Mouse (Mus musculus) CD4-positive, CD25-positive, alpha-beta regulatory T cell, adult 2 months (primary cell): ENCODE results near the gene Bicdl1.

Experiments
- DNase-seq: peaks from one replicate; pipeline ENCODE4 v3.0.0-alpha.2; 2012; ENCODE audit warnings: low read depth, low spot score

Gene Bicdl1

DNA sequence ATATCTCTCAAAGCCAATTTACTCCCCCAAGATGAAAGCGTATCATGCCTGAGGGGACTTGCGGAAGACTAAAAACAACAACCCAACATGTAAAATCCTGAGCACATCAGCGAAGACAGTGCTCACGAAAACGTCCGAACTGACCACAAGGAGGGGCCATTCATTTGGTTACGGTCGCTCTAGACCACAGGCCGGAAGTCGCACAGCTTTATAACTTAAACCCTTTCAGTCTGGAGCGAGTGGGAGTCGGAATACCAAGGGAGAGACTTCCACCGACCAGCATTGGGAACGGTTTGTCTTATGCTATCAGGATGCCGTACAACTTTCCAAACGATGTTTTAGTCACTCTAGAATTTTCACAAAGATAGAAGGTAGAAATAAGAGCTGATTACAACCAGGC, 5.4 kb downstream of the Bicdl1 start:
- DNase-seq, result no peak

DNA sequence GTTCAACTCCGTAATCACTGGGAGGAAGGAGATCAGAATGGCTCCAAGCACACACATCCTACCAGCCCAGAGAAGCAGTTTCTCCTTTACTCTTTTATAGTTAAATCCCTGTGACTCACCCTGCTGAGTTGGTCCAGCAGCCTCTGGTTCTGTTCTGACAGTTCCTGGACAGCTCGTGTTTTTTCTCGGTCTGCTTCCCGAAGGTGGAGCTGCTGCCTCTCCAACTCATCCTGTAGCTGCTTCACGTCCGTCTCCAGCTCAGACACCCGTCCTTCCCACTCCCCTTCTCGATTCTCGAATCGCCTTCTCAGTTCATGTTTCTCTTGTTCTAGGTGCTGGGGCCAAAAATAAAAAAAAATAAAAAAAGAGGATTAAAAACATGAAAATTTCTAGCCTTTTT, 7.0 kb downstream of the Bicdl1 start:
- DNase-seq, result no peak

DNA sequence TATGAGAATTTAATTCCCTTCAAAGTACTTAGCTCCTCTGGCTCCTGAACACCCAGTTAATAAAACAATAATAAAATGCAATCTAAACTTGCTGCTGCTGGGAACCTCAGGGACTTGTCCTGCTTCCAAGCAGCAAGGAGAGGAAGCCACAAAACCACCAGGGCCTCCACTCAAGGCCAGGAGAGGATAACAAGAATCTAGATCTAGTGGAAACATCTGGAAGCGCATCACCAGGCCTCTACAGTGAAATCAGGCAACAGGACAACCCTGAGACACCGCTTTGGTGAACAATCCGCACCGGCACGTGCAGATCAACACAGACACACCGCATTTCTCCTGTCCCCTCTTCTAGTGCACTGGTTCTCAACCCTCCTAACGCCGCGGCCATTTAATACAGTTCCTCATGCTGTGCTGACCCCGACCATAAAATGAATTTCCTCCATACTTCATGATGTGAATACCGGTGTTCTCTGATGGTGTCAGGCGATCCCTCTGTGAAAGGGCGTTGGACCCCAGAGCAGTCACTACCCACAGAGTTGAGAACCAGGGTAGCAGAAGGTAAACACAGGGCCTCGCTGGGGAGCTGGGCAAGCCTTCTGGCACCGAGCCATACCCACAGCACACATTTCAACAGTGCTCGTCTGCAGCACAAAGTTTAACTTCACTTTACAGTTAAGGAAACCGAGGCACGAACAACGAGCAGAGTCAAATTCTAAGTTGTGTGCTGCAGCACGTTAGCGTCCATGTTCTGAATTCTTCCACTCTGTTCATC, 9.0 kb downstream of the Bicdl1 start:
- peak; percentile 45 for DNase-seq

GRCm38 (mm10) chr5:115720761-115721160, 10.7 kb downstream of the Bicdl1 start:
- DNase-seq, result no peak

DNA sequence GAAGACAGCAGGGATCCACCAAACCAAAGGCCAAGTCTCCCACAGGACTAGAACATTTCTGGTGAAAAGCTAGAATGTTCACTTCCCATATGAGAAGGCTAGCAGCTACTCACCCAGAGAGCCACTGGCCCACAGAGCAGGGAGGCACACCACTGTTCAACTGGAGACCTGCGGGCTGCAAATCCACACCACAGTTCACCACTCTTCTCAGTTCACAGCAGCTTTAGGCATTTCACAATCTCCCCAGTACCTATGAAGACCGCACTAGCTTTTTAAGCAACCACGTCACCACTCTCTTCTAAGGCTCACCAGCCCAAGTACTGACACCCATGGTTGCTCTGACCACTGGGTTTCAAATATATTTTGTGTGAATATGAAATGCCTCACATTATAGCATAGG, 13.7 kb downstream of the Bicdl1 start:
- DNase-seq, result no peak

- peak; percentile 64 for DNase-seq
Observed at GRCm38 (mm10) chr5:115717106-115717505, 14.3 kb downstream of the Bicdl1 start.

DNA sequence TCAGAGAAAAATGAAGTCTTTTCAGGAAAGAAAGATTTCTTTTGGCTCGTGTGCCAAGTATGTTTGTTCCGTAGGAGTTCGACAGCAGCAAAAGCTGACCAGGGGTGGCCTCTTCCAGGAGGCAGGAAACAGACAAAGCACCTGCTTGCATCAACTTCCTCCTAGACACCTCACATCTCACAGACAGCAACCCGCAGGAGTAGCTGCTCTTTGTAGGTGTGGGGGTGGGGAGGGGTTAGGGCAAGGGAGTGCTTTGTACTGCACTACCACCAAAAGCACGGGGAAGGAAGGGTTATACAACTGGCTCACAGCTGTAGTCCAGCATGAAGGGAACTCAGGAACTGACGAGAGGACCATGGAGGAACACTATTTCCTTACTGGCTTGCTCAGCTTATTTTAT, 15.0 kb downstream of the Bicdl1 start:
- DNase-seq, result peak; percentile 86

- DNase-seq, result peak; percentile 28
Observed at GRCm38 (mm10) chr5:115714761-115715160, 16.7 kb downstream of the Bicdl1 start.

DNA sequence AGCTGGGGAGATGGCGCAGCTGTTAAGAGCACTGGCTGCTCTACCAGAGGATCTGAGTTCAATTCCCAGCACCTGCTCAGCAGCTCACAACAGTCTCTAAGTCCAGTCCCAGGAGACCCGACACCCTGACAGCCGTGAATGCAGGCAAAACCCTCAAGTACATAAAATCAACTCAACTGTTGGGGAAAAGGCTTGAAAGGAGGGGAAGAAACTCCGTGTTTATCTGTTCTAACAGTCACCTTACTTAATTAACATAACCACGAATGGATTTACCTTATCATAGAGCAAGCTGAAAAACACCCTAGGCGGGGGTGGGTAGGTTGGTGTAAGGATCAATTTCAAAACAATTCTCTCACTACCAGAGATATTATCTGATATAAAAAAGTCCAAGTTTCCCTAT, 18.9 kb downstream of the Bicdl1 start:
- DNase-seq, result peak; percentile 52

DNA sequence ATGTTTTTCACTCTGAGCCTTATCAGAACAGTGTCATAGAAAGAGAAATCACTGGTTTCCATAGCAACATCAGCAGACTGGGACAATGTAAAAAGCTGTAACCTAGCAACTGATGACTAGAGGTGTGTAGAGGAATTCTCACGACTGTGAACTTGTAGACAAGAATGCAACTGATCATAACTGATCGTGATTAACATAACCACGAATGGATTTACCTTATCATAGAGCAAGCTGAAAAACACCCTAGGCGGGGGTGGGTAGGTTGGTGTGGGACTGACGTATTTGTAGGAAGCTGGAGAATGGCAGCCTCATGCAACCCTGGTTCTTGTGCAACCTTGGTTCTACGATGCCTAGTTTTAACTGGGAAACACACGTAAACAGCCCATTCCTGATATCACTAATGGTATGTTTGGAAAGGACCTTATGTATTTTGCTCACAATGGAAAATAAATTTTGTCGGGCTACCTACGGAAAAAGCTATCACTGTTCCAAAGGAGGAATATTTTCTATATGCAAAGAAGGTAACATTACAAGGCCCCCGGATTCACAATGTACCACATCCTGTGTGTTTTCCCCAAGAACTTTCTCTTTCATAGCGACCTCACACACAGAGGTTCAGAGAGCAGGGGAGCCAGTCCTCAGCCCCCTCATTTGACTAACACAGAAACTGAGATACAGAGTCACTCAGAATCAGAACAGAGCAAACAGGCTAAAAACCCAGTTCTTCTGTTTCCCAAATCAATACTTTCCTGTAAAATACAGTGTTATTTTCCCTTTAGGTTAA, 19.6 kb downstream of the Bicdl1 start:
- DNase-seq, result peak; percentile 81

DNA sequence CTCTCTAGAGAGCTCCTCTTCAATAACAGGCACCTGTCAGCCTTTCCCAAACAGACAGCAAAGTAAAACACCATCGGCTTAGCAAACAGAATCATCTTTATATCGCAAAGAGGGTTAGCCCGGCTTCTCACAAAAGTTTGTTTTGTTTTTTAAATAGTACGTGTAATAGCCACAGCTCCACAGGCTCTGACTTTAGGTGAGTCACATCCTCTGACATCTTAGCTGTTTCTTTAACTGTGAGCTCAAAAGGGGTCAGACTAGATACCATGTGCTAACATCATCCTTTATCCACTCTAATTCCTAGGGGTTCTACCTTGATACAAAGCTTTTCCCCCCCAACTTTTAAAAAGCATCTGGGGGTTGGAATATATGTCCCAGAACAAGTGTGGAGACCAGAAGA, 21.2 kb downstream of the Bicdl1 start:
- DNase-seq, result peak; percentile 51

GRCm38 (mm10) chr5:115708930-115709329, 22.5 kb downstream of the Bicdl1 start:
- DNase-seq, result no peak

GRCm38 (mm10) chr5:115701981-115702380, 29.4 kb downstream of the Bicdl1 start:
- no peak for DNase-seq

GRCm38 (mm10) chr5:115701215-115701614, 30.2 kb downstream of the Bicdl1 start:
- no peak for DNase-seq

GRCm38 (mm10) chr5:115696811-115697210, 34.6 kb downstream of the Bicdl1 start:
- no peak for DNase-seq

DNA sequence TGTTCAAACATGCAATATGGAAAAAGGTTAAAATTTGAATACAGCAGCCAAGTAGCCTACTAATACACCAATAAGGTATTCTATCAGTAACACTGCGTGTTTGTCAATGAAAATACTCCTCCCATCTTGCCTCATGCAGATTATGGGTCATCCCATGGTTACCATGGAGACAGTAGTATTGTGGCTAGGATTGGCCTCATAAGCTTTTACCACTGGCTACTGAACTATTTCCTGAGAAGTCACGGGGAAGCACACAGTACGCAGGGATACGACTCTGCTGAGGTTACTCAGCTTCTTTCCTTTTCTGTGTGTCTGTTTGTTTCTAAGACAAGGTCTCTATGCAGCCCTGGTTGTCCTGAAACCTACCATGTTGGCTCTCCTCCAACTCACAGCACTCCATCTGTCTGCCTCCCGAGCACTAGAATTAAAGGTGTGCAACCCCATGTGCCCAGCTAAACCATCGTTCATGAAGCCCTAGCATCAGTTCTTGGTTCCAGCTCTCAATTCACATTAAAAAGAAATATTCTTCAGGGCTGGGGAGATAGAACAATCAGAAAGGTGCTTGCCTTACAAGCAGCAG, 36.1 kb downstream of the Bicdl1 start:
- DNase-seq, result no peak

DNA sequence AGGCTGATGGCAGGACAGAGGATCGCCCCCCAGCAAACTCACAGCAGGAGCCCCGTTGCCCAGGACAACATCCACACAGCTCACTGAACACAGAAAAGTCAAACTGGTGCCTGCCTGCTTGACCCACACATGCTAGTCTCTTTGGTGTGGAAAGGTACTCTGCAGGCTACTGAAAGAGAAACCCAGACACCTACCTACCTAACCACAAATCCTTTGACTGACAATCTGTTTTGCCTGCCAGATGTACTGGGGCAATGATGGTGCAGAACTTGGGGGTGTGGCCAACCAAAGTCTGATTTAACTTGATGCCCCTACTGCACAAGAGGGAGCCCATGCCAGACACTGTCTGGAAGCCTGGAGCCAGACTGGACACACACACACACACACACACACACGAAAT, 38.1 kb downstream of the Bicdl1 start:
- DNase-seq, result peak; percentile 51

DNA sequence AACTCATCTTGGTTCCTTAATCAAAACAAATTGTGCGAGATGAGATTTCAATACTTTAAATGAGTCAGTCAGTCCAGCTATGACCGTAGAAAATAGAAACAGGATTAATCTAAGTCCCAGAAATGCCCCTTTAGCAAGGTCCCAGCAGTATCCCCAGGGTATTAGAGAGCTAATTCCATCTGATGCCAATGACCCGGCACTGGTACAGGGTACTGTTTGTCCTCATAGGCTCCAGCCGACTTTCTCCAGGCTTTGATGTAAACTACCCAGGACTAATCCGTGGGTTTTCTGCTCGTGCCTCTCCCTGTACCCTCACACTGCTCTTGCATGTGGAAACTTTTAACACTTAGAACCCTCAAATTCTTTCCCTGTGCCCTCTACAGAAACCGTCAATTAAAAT, 44.7 kb downstream of the Bicdl1 start:
- no peak for DNase-seq

DNA sequence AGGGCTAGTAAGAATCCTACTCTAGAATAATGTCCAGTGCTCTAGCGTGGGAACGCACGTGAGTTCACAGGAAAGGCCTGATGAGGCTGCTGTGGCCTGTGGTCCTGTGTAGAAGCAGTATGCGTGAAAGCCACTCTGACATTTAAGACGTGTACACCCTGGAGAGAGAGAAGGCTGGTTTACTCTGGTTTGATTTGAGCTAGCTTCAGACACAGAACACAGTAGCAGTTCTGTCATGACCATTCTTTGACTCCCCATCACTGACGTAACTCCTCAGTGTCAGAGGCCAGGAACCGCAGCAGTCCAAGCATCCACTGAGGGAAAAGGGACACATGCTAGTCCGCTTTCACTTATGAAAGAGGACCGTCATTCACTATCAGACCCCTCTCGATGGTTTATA, 46.3 kb downstream of the Bicdl1 start:
- DNase-seq, result no peak

DNA sequence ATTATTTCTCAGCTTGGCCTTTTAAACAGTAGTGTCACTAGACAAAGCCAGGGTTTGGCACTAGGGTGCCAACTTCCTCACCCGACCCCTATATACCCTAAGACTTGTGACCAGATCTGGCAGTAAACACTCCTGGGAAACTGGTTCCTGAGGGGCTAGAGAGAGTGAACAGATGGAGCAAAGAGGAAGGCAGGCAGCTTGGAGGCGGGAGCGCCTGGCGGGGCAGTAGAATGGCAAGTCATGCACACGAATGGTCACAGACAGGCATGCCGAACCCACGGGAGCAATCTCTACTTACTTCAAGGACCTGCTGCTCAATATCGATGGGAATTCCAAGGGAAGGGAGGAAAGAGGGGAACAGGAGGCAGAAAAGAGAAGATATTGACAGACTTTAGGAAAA, 59.6 kb downstream of the Bicdl1 start:
- no peak for DNase-seq

GRCm38 (mm10) chr5:115670406-115670805, 61.0 kb downstream of the Bicdl1 start:
- no peak for DNase-seq

DNA sequence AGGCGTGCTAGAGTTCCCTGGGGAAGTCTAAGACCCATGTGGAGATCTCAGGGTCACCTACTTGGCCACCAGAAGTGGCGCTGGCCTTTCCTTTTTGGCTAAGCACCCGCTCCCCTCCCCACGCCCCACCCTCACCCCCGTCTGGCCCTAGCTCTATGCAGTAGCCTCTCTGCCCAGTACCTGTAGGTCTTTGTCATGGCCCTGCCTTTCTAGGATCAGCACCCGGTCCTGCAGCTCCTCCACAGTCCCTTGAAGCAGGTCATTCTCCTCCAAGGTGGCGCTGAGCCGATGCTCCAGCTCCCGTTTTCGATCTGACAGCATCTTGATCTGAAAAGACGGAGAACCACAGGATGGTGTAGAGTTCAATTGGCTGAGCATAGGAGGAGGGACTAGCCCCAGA, 61.4 kb downstream of the Bicdl1 start:
- DNase-seq, result no peak

GRCm38 (mm10) chr5:115668986-115669385, 62.4 kb downstream of the Bicdl1 start:
- DNase-seq, result no peak
